Mouse (Mus musculus): ENCODE results near the gene Coa4. TPM values are rescaled to one million over a fixed set of nuclear protein-coding genes. Genes with fewer than 3 reads are reported as not detected.

The Coa4 gene
- polyA plus RNA-seq, 1 experiment from 2014 or later: 26.6 TPM

DNA sequence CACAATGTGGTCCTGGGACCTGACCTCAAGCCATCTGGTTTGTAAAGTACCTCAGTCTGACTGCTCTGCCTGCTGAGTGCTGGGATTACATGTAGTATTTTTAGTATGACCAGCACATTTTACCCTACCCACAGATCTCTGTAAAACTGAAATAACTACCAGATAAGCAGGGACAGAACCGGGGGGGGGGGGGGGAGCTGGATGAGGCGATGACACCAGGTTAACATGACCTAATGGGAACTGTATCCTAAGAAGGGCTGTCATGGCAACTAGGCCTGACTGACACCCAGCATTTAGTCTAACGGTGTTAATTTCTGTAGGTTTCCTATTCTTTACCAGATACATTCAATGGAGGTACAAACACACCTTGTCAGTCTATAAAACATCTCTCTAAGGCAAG is 12.9 kb downstream of the Coa4 start:
- WGBS: 47% methylated on average over 3 of the region's 3 CpGs
- peak overlapping the region; percentile 40 to 48; a peak in 3 of 4 replicates for H3K27ac ChIP-seq (replicated peaks in 1 of 2; ENCODE audit: control insufficient read depth in 1 of 2, insufficient read depth in 1 of 2, low read depth in 2 of 2, low read length in 2 of 2)
- no peak overlapping the region for H3K4me3 ChIP-seq (ENCODE audit: control insufficient read depth in 1 of 2, insufficient read depth in 1 of 2, low read depth in 1 of 2, low read length in 2 of 2)
- H3K9me3 ChIP-seq (ENCODE audit: control insufficient read depth, low read length): no peaks in the 10 kb centered on the region
- no peak overlapping the region for H3K4me2 ChIP-seq (ENCODE audit: low read length)
- H3K36me3 ChIP-seq (ENCODE audit: control insufficient read depth, insufficient read depth, low read length): peaks cover 35% of the 10 kb centered on the region
- H3K4me1 ChIP-seq (ENCODE audit: control insufficient read depth in 2 of 2, insufficient read depth in 2 of 2, low read length in 2 of 2): peaks cover 4 to 28% of the 10 kb centered on the region in 2 experiments; a peak in 2 of 4 replicates
- no peak overlapping the region for H3K9ac ChIP-seq (ENCODE audit: low read length)
- no peaks in the 10 kb centered on the region for H3K27me3 ChIP-seq (ENCODE audit: control insufficient read depth, insufficient read depth, low read length)
- no peak for ATAC-seq (ENCODE audit: insufficient number of reproducible peaks, insufficient read depth, low FRiP score, low read depth)

DNA sequence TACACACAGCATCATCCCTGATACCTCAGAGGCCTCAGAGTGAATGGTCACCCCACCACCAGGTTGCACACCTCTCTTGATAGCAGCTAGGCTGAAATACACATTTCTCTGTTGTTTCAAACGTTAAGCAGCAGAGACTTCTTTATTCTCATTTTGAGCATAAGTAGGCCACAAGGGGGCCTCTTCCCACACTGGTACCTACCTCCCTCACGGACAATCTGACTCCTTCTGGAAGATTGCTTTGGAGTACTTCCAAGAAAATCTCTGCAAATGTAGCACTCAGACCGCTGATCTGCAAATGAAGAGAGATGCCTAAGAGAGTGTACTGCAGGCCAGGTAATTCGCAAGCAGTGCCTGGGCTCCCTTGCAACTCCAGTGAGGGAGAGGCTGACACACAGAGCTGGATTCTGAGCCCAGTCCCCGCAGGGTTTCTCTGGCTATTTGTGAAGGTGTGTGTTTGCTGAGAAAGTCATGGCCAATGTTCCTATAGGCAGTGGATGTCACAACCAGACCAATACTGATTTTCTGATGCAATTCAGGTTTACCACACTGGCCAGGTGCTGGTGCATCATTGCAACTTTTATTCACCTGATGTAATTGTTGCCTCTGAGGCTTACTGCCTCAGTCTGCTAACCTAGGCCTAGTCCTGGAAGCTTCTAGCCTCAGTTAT is 13.6 kb downstream of the Coa4 start:
- H3K36me3 ChIP-seq (ENCODE audit: control insufficient read depth, insufficient read depth, low read length): peaks cover 35% of the 10 kb centered on the region
- WGBS: 38% methylated on average over 5 of the region's 5 CpGs
- peaks cover 7 to 33% of the 10 kb centered on the region in 2 experiments for H3K4me1 ChIP-seq (ENCODE audit: control insufficient read depth in 2 of 2, insufficient read depth in 2 of 2, low read length in 2 of 2)
- H3K9me3 ChIP-seq (ENCODE audit: control insufficient read depth, low read length): no peaks in the 10 kb centered on the region
- ATAC-seq (ENCODE audit: insufficient number of reproducible peaks, insufficient read depth, low FRiP score, low read depth): no peak
- no peak overlapping the region for H3K4me3 ChIP-seq (ENCODE audit: control insufficient read depth in 1 of 2, insufficient read depth in 1 of 2, low read depth in 1 of 2, low read length in 2 of 2)
- H3K27me3 ChIP-seq (ENCODE audit: control insufficient read depth, insufficient read depth, low read length): no peaks in the 10 kb centered on the region
- no peak overlapping the region for H3K9ac ChIP-seq (ENCODE audit: low read length)
- no peak overlapping the region for H3K4me2 ChIP-seq (ENCODE audit: low read length)
- H3K27ac ChIP-seq (replicated peaks in 1 of 2; ENCODE audit: control insufficient read depth in 1 of 2, insufficient read depth in 1 of 2, low read depth in 2 of 2, low read length in 2 of 2): peak overlapping the region; percentile 40 to 48; a peak in 3 of 4 replicates

DNA sequence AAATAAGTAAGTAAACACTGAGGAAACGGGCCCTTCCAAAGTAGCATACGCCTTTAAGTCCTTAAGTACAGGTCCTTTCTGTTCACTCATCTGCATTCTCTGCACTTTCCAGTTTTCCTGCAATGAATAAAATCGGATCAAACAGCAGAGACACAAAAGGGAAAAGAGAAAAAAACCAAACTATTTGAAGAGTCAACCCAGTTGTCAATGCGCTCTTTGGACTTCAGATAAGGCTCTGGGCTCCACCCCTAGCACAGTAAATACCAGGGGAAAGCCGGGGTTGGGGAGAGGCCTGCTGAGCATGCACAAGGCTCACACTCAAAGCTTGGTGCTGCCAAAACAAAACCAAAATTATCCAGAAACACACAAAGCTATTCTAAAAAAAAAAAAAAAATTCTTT is 18.1 kb downstream of the Coa4 start:
- WGBS: 42% methylated on average over 5 of the region's 5 CpGs
- Histone ChIP-seq H3K4me1 (ENCODE audit: control insufficient read depth in 2 of 2, insufficient read depth in 2 of 2, low read length in 2 of 2) (peaks cover 7 to 27% of the 10 kb centered on the region in 2 experiments), H3K9ac (ENCODE audit: low read length) (peak overlapping the region; percentile 58; the same call in 1 of the 2 replicates), H3K27me3 (ENCODE audit: control insufficient read depth, insufficient read depth, low read length) (no peaks in the 10 kb centered on the region), H3K36me3 (ENCODE audit: control insufficient read depth, insufficient read depth, low read length) (peaks cover 22% of the 10 kb centered on the region), H3K4me2 (ENCODE audit: low read length) (no peak overlapping the region), H3K4me3 (ENCODE audit: control insufficient read depth in 1 of 2, insufficient read depth in 1 of 2, low read depth in 1 of 2, low read length in 2 of 2) (no peak overlapping the region), H3K27ac (replicated peaks in 1 of 2; ENCODE audit: control insufficient read depth in 1 of 2, insufficient read depth in 1 of 2, low read depth in 2 of 2, low read length in 2 of 2) (peak overlapping the region; percentile 97 to 98), H3K9me3 (ENCODE audit: control insufficient read depth, low read length) (no peaks in the 10 kb centered on the region)
- ATAC-seq (ENCODE audit: insufficient number of reproducible peaks, insufficient read depth, low FRiP score, low read depth): peak; percentile 54; the same call in 1 of the 2 replicates

DNA sequence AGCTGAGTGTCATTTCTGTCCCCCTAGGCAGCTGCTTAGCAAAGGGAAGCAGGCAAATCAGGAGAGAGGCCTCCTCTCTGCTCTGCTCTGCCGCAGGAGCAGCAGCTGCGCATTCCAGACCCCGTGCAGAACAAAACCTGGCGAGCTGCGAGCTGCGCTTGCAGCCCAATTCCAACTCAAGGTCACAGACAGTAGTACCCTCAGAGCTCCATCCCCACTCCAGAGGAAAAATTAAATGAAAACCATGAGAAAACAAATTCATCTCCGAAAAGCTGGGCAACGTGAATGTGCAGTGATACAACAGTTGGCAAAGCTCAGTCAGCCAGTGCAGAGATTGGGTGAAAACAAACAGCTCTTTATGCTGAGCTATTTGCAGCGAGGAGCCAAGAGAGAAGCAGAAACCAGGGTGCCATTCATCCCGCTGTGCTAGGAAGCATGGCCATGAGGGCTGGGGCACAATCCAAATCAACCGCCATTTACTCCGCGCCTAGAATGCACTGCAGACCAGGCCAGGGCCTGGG is 18.6 kb downstream of the Coa4 start:
- 25% methylated on average over 13 of the region's 13 CpGs for WGBS
- Histone ChIP-seq H3K9ac (ENCODE audit: low read length) (peak overlapping the region; percentile 61), H3K4me1 (ENCODE audit: control insufficient read depth in 2 of 2, insufficient read depth in 2 of 2, low read length in 2 of 2) (peaks cover 7 to 22% of the 10 kb centered on the region in 2 experiments), H3K4me2 (ENCODE audit: low read length) (peak overlapping the region; percentile 51), H3K4me3 (ENCODE audit: control insufficient read depth in 1 of 2, insufficient read depth in 1 of 2, low read depth in 1 of 2, low read length in 2 of 2) (no peak overlapping the region), H3K9me3 (ENCODE audit: control insufficient read depth, low read length) (no peaks in the 10 kb centered on the region), H3K27me3 (ENCODE audit: control insufficient read depth, insufficient read depth, low read length) (no peaks in the 10 kb centered on the region), H3K36me3 (ENCODE audit: control insufficient read depth, insufficient read depth, low read length) (peaks cover 20% of the 10 kb centered on the region), H3K27ac (replicated peaks in 1 of 2; ENCODE audit: control insufficient read depth in 1 of 2, insufficient read depth in 1 of 2, low read depth in 2 of 2, low read length in 2 of 2) (peak overlapping the region; percentile 97 to 98)
- peak; percentile 83 for ATAC-seq (ENCODE audit: insufficient number of reproducible peaks, insufficient read depth, low FRiP score, low read depth)

DNA sequence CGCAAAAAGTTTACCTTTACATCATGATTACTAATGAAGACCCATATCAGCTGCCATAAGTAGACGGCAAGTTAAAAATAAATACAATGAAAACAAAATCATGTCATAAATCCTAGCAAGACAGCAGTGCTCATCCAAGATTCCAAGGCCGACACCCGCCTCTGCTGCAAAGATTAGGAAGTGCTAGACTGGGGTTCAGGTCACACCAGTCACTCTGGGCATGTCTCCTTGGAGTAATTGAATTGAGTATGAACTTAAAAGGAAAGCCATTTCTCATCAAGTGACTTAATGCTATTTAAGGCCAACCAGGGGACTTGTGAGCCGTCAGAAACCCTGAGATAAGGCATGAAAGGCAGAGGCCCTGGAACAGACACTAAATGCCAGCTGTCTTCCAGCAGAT is 20.4 kb downstream of the Coa4 start:
- peaks cover 7 to 18% of the 10 kb centered on the region in 2 experiments for H3K4me1 ChIP-seq (ENCODE audit: control insufficient read depth in 2 of 2, insufficient read depth in 2 of 2, low read length in 2 of 2)
- peaks cover 18% of the 10 kb centered on the region for H3K36me3 ChIP-seq (ENCODE audit: control insufficient read depth, insufficient read depth, low read length)
- ATAC-seq (ENCODE audit: insufficient number of reproducible peaks, insufficient read depth, low FRiP score, low read depth): no peak
- no peaks in the 10 kb centered on the region for H3K27me3 ChIP-seq (ENCODE audit: control insufficient read depth, insufficient read depth, low read length)
- peak overlapping the region in 1 of 2 experiments; percentile 41; a peak in 2 of 4 replicates for H3K27ac ChIP-seq (replicated peaks in 1 of 2; ENCODE audit: control insufficient read depth in 1 of 2, insufficient read depth in 1 of 2, low read depth in 2 of 2, low read length in 2 of 2)
- no peaks in the 10 kb centered on the region for H3K9me3 ChIP-seq (ENCODE audit: control insufficient read depth, low read length)
- no peak overlapping the region for H3K9ac ChIP-seq (ENCODE audit: low read length)
- no peak overlapping the region for H3K4me2 ChIP-seq (ENCODE audit: low read length)
- WGBS: 42% methylated on average over 5 of the region's 5 CpGs
- H3K4me3 ChIP-seq (ENCODE audit: control insufficient read depth in 1 of 2, insufficient read depth in 1 of 2, low read depth in 1 of 2, low read length in 2 of 2): no peak overlapping the region

DNA sequence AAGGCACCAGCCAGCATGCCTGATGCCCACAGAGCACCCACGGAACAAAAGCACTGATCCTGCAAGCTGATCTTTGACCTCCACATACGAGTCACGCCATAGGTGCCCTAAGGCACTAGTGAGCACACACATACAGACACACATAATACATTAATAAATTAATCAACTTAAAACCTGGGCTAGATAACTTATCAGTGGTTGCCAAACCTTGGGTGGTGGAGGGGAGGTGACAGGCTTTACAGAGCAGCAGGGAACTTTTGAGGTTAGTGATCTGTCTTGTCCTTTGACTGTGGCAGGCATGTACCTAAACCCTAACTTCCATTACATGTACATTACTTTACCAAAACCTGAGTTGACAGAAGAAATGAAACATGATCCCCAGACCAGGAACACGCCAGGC is 22.5 kb downstream of the Coa4 start:
- 82% methylated on average over 4 of the region's 4 CpGs for WGBS
- ATAC-seq (ENCODE audit: insufficient number of reproducible peaks, insufficient read depth, low FRiP score, low read depth): no peak
- Histone ChIP-seq H3K27ac (replicated peaks in 1 of 2; ENCODE audit: control insufficient read depth in 1 of 2, insufficient read depth in 1 of 2, low read depth in 2 of 2, low read length in 2 of 2) (no peak overlapping the region), H3K4me1 (ENCODE audit: control insufficient read depth in 2 of 2, insufficient read depth in 2 of 2, low read length in 2 of 2) (peaks cover 7 to 18% of the 10 kb centered on the region in 2 experiments), H3K36me3 (ENCODE audit: control insufficient read depth, insufficient read depth, low read length) (peaks cover 24% of the 10 kb centered on the region), H3K9ac (ENCODE audit: low read length) (no peak overlapping the region), H3K4me2 (ENCODE audit: low read length) (no peak overlapping the region), H3K4me3 (ENCODE audit: control insufficient read depth in 1 of 2, insufficient read depth in 1 of 2, low read depth in 1 of 2, low read length in 2 of 2) (no peak overlapping the region), H3K27me3 (ENCODE audit: control insufficient read depth, insufficient read depth, low read length) (no peaks in the 10 kb centered on the region), H3K9me3 (ENCODE audit: control insufficient read depth, low read length) (no peaks in the 10 kb centered on the region)

DNA sequence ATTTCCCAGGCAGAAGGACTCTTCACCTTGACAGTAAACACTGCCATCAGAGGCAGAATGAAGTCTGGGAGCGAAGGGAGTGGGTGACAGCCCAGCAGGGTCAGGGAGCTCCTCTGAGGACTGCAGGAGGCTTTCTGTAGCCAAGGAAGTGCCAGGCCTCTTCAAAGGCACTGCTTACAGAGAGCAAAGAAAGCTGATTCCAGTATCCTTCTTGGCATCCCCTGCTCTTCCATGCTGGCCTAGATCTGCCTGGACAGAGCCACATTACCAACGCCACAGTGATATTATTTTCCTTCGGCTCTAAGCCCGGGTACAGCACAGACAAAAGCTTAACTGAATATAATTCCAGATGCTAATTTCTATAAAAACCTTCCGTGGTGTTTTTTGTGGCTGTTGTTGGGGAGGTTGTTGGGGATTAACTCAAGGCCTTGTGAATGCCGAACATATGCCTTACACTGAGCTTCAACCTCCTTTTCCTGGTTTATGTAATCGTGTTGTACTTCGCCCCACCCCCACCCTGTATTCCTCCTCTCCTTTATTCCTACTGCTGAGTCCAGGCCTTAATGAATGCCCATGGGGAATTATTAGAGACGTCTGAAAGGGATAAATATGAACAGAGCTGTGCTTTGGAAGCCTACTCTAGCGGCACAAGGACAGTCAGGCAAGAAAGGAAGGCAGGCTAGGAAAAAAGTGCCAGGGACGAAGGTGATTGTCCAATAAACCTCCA is 25.2 kb downstream of the Coa4 start:
- Histone ChIP-seq H3K4me1 (ENCODE audit: control insufficient read depth in 2 of 2, insufficient read depth in 2 of 2, low read length in 2 of 2) (peaks cover 0 to 6% of the 10 kb centered on the region in 2 experiments; a peak in 3 of 4 replicates), H3K27ac (replicated peaks in 1 of 2; ENCODE audit: control insufficient read depth in 1 of 2, insufficient read depth in 1 of 2, low read depth in 2 of 2, low read length in 2 of 2) (no peak overlapping the region), H3K27me3 (ENCODE audit: control insufficient read depth, insufficient read depth, low read length) (no peaks in the 10 kb centered on the region), H3K9ac (ENCODE audit: low read length) (no peak overlapping the region), H3K9me3 (ENCODE audit: control insufficient read depth, low read length) (no peaks in the 10 kb centered on the region), H3K4me2 (ENCODE audit: low read length) (no peak overlapping the region), H3K4me3 (ENCODE audit: control insufficient read depth in 1 of 2, insufficient read depth in 1 of 2, low read depth in 1 of 2, low read length in 2 of 2) (no peak overlapping the region), H3K36me3 (ENCODE audit: control insufficient read depth, insufficient read depth, low read length) (peaks cover 36% of the 10 kb centered on the region)
- no peak for ATAC-seq (ENCODE audit: insufficient number of reproducible peaks, insufficient read depth, low FRiP score, low read depth)
- 80% methylated on average over 11 of the region's 11 CpGs for WGBS

Data from heart, embryonic 14.5 days (tissue).